Mouse (Mus musculus) lung, postnatal 0 days (tissue): ENCODE results near the gene Fosl2. TPM values are rescaled to one million over a fixed set of nuclear protein-coding genes. Genes with fewer than 3 reads are reported as not detected.

ENCODE experiments used
- ATAC-seq: fragments of 200-750 bp; cut with Nextera tagmentation; 2 replicates; pipeline ENCODE4 v1.8.0; 2017; ENCODE audit warnings: moderate library complexity
- DNase-seq: peaks from one replicate; pipeline ENCODE4 v3.0.0-alpha.2; 2016; ENCODE audit warnings: low spot score
- H3K27ac ChIP-seq: fragments of 300-500 bp; sonication (generic); 2 replicates; pipeline ENCODE4 v1.5.1; 2014; ENCODE audit warnings: antibody characterized with exemption, mild to moderate bottlenecking, low read length, mixed read lengths
- H3K27me3 ChIP-seq: fragments of 300-500 bp; sonication (generic); replicated peaks from 2 replicates; pipeline ENCODE4 v1.6.1; 2014; ENCODE audit warnings: low read length, mixed read lengths; ENCODE audit not compliant: insufficient read depth
- H3K36me3 ChIP-seq: fragments of 300-500 bp; sonication (generic); 2 replicates; pipeline ENCODE4 v1.6.1; 2014; ENCODE audit warnings: low read length, mixed read lengths; ENCODE audit not compliant: insufficient read depth
- H3K4me1 ChIP-seq: fragments of 300-500 bp; sonication (generic); 2 replicates; pipeline ENCODE4 v1.6.1; 2014; ENCODE audit warnings: antibody characterized with exemption, low read depth, low read length, mixed read lengths; ENCODE audit not compliant: insufficient read depth
- H3K4me2 ChIP-seq: fragments of 300-500 bp; sonication (generic); replicated peaks from 2 replicates; pipeline ENCODE4 v1.6.1; 2014; ENCODE audit warnings: low read depth, mild to moderate bottlenecking, low read length, moderate library complexity, mixed read lengths
- H3K4me3 ChIP-seq: fragments of 300-500 bp; sonication (generic); 2 replicates; pipeline ENCODE4 v1.5.1; 2014; ENCODE audit warnings: low read depth, low read length
- H3K9ac ChIP-seq: fragments of 300-500 bp; sonication (generic); replicated peaks from 2 replicates; pipeline ENCODE4 v1.6.1; 2014; ENCODE audit warnings: low read depth, mild to moderate bottlenecking
- H3K9me3 ChIP-seq: fragments of 300-500 bp; sonication (generic); 2 replicates; pipeline ENCODE4 v1.6.1; 2016; ENCODE audit warnings: low read length, mixed read lengths
- CTCF ChIP-seq: IDR thresholded peaks from 2 replicates; pipeline ENCODE4 v1.5.1; 2016; ENCODE audit warnings: antibody characterized with exemption, mild to moderate bottlenecking
- EP300 ChIP-seq: IDR thresholded peaks from 2 replicates; pipeline ENCODE4 v1.6.1; 2016; ENCODE audit warnings: antibody characterized with exemption, mild to moderate bottlenecking, control low read depth
- WGBS: fragments of 180-500 bp; shearing (Covaris S2); extraction: QIAGEN DNeasy Blood & Tissue Kit; methylation state at CpG from one replicate; pipeline ENCODE4 v1.1.7; 2014; 5-methylcytosine and 5-hydroxymethylcytosine counted together
- polyA plus RNA-seq: library from polyadenylated mRNA; unstranded; fragments of >200 nt; fragmentation: Nextera tagmentation; extraction: Ambion mirVana; gene quantifications from 2 replicates; pipeline ENCODE4 v1.2.1, GENCODE M21; 2015

Fosl2 gene
- polyA plus RNA-seq, 1 experiment from 2014 or later, result 7.9 TPM

DNA sequence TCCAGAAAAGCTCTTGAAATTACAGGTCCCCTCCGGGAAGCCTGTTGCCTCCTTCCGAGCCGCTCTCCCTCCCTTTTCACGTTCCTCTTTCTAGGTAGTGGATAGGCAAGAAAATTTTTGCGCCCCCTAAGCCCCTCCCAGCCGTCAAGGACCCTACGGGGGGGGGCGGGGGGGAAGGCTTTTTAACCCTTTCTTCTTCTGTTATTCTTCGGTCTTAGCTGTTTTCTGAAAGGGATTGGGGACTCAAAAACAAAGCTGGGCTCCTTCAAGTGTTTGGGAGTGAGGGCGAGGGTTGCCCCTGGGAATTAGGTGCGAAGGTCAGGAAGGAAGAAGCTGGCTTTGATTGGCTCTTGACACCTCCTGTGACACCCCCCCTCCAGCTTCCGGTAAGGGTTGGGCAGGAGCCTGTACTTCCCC is 1.5 kb downstream of the Fosl2 start:
- H3K27me3 ChIP-seq, result no peaks in the 10 kb centered on the region
- H3K9me3 ChIP-seq, result no peaks in the 10 kb centered on the region
- H3K9ac ChIP-seq, result peak overlapping the region; percentile 99
- peak overlapping the region; percentile 93 for H3K4me3 ChIP-seq
- DNase-seq, result peak; percentile 89
- under 1% methylated on average over 12 of the region's 12 CpGs for WGBS
- peak overlapping the region; percentile 100 for H3K27ac ChIP-seq
- H3K36me3 ChIP-seq, result no peaks in the 10 kb centered on the region; the same call in 1 of the 2 replicates
- TF ChIP-seq EP300, result peak; percentile 35; the same call in 1 of the 2 replicates
- no peak for TF ChIP-seq CTCF
- peak overlapping the region; percentile 83 for H3K4me2 ChIP-seq
- no peak for ATAC-seq
- H3K4me1 ChIP-seq, result peaks cover 18% of the 10 kb centered on the region; the same call in 1 of the 2 replicates

DNA sequence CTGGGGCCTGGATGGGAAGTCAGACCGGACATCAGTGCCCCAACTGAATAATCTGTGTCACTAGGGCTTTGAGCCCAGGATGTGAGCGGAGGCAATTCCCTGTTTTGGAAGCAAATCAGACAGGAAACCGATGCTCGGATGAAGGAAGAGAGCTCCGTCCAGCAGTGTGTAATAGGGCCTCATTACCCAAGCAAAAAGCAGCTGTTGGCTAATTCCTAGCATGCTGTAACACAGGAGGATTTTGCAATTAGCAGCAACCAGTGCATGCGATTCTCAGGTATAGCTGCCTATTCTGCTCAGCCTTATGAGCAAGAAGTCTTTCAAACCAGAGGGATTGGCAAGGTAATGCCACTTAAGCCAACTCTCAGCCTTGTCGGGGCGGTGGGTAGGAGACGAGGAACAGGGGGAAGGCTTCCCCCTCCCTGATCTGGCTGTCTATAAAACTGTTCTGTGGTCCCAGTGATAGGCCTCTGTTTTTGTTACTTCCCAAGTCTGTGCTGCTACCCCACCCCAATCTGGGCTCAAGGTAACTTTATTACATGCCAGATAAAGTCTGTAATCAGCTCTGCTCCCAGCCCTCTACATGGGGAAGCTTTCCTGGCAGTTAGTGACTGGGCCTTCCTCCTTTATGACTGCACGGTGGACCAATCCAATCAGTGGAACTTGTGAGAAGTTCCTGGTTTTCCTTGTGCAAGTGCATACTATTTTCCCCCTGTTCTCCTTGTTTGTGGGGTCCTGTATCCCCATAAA is 3.0 kb downstream of the Fosl2 start:
- Histone ChIP-seq H3K4me2 (peak overlapping the region; percentile 83), H3K4me1 (peaks cover 29% of the 10 kb centered on the region; the same call in 1 of the 2 replicates), H3K4me3 (peak overlapping the region; percentile 93), H3K27me3 (no peaks in the 10 kb centered on the region), H3K36me3 (peaks cover 1% of the 10 kb centered on the region; the same call in 1 of the 2 replicates), H3K9ac (peak overlapping the region; percentile 99), H3K9me3 (no peaks in the 10 kb centered on the region), H3K27ac (peak overlapping the region; percentile 100)
- peak; percentile 86 for DNase-seq
- WGBS, result 16% methylated on average over 10 of the region's 10 CpGs
- TF ChIP-seq EP300 (peak; percentile 61; the same call in 1 of the 2 replicates), CTCF (no peak)
- no peak for ATAC-seq

DNA sequence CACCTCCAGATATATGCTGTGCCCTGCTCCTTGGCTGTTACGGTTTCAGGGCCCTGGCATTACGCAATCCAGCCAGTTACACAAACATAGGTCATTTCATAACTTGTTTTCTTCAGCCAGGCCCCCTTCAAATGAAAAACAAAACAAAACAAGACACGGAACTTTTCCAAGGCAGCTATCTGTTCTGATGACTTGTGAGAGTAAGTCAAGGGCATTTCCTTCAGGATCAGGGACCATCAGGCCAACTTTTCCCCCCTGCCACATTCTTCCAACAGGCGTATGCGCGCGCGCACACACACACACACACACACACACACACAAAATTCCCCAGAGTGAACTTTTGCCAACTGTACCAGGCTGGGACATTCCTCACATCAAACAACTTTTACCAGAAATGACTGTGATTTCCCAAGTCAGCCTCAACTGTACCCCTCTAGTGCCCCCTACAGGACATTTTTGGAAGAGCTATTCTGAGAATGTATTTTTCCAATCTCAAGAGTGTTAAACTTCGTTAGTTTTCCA is 4.0 kb downstream of the Fosl2 start:
- ATAC-seq, result no peak
- H3K9ac ChIP-seq, result peak overlapping the region; percentile 99
- no peaks in the 10 kb centered on the region for H3K27me3 ChIP-seq
- peaks cover 5% of the 10 kb centered on the region; the same call in 1 of the 2 replicates for H3K36me3 ChIP-seq
- no peaks in the 10 kb centered on the region for H3K9me3 ChIP-seq
- peak overlapping the region; percentile 100 for H3K27ac ChIP-seq
- H3K4me2 ChIP-seq, result peak overlapping the region; percentile 83
- peak; percentile 95 for DNase-seq
- 7% methylated on average over 9 of the region's 9 CpGs for WGBS
- H3K4me1 ChIP-seq, result peaks cover 24% of the 10 kb centered on the region; the same call in 1 of the 2 replicates
- TF ChIP-seq EP300, result peak; percentile 97
- peak; percentile 86 for TF ChIP-seq CTCF
- peak overlapping the region; percentile 93 for H3K4me3 ChIP-seq

DNA sequence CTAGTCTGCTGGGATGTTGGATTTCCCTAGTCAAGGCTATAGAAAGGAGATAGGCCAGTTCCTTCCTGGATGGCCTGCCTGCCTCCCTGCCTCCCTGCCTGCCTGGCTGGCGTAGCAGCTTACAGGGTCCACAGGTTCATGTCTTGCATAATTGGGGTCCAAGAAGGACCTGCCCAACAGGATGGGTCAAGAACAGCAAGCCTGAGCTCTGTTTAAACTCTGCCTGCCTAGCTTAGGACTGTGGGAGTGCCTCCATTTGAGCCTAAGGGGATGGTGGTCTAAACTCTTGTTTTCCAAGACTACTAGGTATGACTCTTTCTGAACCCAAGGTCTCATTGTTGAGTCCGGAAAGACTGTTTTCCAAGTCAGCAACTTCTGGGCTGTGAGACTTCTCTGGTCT is 6.3 kb downstream of the Fosl2 start:
- WGBS, result 72% methylated on average over 2 of the region's 2 CpGs
- Histone ChIP-seq H3K9me3 (no peaks in the 10 kb centered on the region), H3K4me1 (peaks cover 24% of the 10 kb centered on the region; the same call in 1 of the 2 replicates), H3K27ac (peak overlapping the region; percentile 38; the same call in 1 of the 2 replicates), H3K36me3 (peaks cover 19% of the 10 kb centered on the region), H3K4me2 (peak overlapping the region; percentile 83), H3K27me3 (no peaks in the 10 kb centered on the region), H3K9ac (no peak overlapping the region), H3K4me3 (no peak overlapping the region)
- no peak for DNase-seq
- TF ChIP-seq CTCF (no peak), EP300 (no peak)
- ATAC-seq, result no peak

DNA sequence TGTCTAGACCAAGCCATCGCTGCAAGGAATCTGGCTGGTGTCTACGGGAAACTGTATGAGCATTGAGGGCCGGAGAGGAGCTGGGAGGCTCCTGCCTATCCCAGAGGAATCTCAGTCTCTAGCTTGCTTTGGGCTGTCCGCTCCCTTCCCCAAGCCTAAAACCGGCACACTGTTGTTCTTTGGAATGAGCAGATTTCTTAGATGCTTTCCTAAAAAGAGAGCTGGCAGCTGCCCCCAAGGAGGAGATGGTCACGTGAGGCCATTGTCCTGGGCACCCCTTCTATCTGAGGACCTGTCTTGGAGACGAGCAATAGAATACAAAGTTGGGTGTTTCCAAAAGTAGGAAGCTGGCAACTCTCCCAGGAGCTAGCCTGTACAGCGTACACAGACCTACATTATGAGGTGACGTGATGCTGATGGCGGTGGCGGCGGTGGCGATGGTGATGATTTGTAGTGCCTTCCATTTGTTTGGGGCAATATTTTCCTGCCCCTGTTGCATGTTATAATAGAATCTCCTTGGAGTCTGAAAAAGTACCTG is 7.9 kb downstream of the Fosl2 start:
- WGBS, result 51% methylated on average over 13 of the region's 13 CpGs
- peak overlapping the region; percentile 30 for H3K4me2 ChIP-seq
- no peak overlapping the region for H3K9ac ChIP-seq
- ATAC-seq, result no peak
- H3K4me3 ChIP-seq, result no peak overlapping the region; the same call in 1 of the 2 replicates
- no peaks in the 10 kb centered on the region for H3K9me3 ChIP-seq
- H3K27me3 ChIP-seq, result no peaks in the 10 kb centered on the region
- TF ChIP-seq EP300 (no peak), CTCF (no peak)
- peaks cover 24% of the 10 kb centered on the region; the same call in 1 of the 2 replicates for H3K4me1 ChIP-seq
- H3K27ac ChIP-seq, result 0 out of 2 replicates have a peak overlapping the region, but pooled peaks have one; percentile 2
- peak; percentile 47 for DNase-seq
- H3K36me3 ChIP-seq, result peaks cover 35% of the 10 kb centered on the region

DNA sequence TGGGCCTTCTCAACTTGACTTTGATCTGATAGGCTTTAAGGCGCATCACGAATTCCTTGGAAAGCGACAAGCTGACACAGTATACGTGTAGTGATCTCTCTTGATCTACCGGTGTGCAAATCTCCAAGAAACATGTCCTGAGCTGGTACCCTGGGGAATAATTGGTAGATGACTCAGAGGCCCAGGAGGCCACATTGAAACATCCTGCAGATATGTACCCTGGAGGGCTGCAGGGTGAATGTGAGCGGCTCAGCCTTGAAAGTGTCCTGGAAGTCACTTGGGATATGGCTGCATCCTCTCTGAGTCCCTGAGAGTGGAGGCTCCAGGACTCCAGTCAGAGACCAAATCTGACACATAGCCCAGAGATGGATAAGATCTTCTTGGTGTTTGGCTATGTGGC is 10.7 kb downstream of the Fosl2 start:
- Histone ChIP-seq H3K9me3 (no peaks in the 10 kb centered on the region), H3K27ac (no peak overlapping the region), H3K9ac (no peak overlapping the region), H3K4me2 (no peak overlapping the region), H3K4me1 (peaks cover 21% of the 10 kb centered on the region; the same call in 1 of the 2 replicates), H3K27me3 (no peaks in the 10 kb centered on the region), H3K36me3 (peaks cover 53% of the 10 kb centered on the region), H3K4me3 (no peak overlapping the region)
- 91% methylated on average over 6 of the region's 6 CpGs for WGBS
- ATAC-seq (no peak), DNase-seq (no peak)
- no peak for TF ChIP-seq CTCF
- TF ChIP-seq EP300, result no peak
